Mouse (Mus musculus): Measurements from ENCODE around the gene Gucd1. TPM values are rescaled to one million over a fixed set of nuclear protein-coding genes. Genes with fewer than 3 reads are reported as not detected.

The Gucd1 gene
- total RNA-seq, 2 experiments from 2014 or later: 40.1 to 40.4 TPM

DNA sequence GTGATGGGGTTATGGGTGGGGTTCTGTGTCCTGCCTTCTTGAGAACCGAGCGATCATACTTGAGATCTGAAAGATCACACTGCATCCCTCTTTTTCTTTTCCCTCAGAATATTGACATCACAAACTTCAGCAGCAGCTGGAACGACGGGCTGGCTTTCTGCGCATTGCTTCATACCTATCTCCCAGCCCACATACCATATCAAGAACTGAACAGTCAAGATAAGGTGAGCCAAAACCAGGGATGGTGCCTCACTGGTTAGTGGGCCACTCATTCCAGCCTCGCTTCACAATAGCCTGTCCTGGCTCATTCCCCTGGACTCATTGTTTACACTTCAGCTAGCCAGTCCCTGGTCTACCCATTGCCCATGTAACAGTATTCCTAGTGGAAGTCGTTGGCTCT is 210.6 kb downstream of the Gucd1 start:
- DNase-seq (ENCODE audit: low spot score): no peak
- intact Hi-C loops (cut with DNase I): no loop called here

DNA sequence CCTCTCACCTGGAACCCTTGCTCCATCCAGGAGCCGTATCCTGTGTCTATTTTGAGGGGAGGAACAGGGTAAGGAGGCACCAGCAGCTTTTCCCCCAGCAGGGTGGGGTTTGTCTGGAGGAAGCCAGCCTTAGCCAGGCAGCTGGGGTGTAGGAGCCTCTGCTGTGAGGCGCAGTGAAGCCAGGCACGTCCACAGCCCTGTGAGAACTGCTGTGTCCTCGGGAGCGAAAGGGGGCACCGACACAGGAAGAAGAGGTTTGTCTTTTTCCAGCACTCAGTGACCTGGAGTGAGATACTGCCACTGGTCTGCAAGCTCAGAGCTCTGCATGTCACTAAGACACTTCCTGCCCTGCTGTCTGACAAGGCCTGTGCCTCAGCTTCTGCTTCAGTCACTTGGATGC is 213.4 kb downstream of the Gucd1 start:
- intact Hi-C loops (cut with DNase I): no loop called here
- DNase-seq (ENCODE audit: low spot score): no peak

DNA sequence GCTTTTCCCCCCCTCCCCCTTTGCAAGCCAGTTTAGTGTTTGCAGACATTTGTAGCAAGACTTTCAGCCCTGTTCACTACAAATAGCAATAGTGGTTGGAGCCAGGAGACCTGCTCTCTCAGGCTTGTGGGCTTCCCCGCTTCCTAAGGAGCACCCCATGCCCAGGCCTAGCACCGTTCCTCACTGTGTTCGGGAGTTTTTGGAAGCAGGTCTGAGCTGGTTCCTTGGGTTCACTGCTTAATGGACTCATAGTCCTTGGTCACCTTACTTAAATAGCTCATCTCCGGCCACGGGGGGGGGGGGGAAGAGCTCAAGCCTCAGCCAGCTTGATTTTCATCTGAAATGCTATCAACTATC is 213.7 kb downstream of the Gucd1 start:
- DNase-seq (ENCODE audit: low spot score): no peak
- intact Hi-C loops (cut with DNase I): no loop called here

DNA sequence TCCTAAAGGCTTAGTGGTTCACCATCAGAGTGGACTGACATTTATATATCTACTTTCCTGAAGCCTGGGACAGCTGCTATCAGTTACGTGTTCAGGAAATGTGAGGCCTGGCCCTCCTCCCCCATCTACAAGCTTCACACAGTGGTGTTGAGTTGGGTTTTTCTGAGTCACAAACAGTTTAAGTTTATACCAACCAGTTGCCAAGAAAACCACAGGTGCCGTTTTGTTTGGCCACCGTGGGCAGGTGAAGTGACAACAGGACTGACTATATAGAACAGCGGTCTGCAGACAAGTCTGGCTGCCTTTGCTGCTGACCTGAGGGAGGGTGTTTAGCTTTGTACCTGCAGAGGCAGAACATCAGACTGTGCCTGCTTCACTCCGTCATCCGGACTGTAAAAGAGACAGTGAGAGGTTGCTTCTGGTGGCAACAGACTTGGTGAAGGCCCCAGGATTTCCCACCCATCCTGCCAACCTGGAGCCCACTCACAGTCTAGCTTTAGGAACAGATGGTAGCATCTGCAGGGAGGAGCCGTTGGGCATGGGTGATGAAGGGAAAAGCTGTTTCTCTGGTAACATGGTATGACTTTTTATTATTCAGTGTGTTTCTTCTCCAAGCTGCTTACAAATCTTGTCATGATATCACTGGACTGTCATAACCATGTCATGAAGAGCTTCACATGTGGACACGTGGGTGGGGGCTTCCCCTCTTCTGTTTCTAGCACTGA is 214.3 kb downstream of the Gucd1 start:
- DNase-seq (ENCODE audit: low spot score): no peak
- intact Hi-C loops (cut with DNase I): no loop called here

DNA sequence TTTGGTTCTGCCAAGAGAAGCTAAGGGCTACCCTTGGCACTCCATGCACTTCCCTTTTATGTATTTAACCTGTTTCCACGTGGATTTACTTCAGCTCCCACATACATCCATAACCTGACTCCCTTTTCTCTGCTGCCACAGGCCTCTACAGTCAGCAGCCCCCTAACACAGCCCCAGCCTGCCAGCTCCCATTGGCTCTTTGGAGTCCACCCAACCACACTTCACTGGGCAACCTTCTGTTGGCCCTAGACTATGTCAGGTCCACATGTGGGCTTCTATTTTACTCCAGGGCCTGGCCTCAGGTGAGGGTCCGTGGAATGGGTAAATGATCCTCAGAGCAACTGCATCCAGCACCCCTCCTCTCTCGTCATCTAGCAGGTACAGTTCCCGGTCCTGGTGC is 215.2 kb downstream of the Gucd1 start:
- no peak for DNase-seq (ENCODE audit: low spot score)
- intact Hi-C loops (cut with DNase I): no loop called here

DNA sequence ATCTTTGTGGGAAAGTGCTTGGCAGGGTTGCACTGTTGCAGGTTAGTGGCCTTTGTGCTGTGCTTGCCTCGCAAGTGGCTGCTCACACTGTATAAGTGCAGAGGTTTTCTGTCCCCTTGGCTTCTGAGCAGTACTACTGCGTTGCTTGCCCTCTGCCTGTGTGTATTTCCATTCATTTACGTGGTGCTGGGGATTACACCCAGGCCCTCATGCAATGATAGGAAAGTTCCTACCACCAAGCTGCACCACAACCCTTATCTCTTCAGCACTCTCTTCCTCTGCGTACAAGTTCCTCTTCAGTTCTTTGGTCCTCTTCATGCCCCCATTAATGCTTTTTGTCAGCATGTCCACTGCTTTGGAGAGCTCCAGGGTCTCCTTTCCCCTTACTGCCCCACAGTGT is 215.8 kb downstream of the Gucd1 start:
- intact Hi-C loops (cut with DNase I): no loop called here
- no peak for DNase-seq (ENCODE audit: low spot score)

DNA sequence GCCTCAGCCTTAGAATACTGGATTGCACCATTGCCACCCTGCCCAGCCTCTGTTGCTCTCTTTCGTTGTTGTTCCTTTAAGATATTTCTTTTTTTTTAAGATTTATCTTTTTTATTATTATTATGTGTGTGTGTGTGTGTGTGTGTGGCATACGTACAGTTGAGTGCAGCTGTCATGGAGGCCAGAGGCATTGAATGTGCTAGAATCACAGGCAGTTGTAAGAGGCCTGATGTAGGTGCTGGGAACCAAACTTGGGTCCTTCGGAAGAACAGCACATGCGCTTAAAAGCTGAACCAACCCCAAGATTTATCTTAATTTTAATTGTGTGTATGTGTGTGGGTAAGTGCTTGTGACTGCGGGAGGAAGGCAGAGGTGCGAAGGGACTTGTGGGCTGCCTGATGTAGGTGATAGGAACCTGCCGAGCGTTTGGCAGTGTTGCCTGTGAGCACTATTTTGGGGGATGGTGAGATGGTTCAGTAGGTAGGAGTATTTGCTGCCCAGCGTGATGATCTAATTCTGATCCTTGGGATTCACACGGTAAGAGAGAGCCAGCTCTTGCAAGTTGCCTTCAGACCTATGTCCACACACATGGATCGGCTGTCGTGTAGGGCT is 216.5 kb downstream of the Gucd1 start:
- no peak for DNase-seq (ENCODE audit: low spot score)
- intact Hi-C loops (cut with DNase I): no loop called here

Other genes starting within 250 kb of the Gucd1 start
- 10 to 100 TPM in 1 of 2 experiments, 1 to 10 TPM in 1; 9.6 to 13.8 TPM for gene Adora2a, start 201.1 kb downstream of the Gucd1 start, total RNA-seq (2021)
- under 1 TPM; 0.22 to 0.70 TPM for gene Upb1, start 116.9 kb downstream of the Gucd1 start, total RNA-seq (2021)
- 10 to 100 TPM; 65.8 to 72.0 TPM for gene Snrpd3, start 421 bp downstream of the Gucd1 start, total RNA-seq (2021)
- 1 to 10 TPM in 1 of 2 experiments, under 1 TPM in 1; 0.67 to 1.6 TPM for gene Lrrc75b, start 42.4 kb upstream of the Gucd1 start, total RNA-seq (2021)
- gene Ggt1, start 43.6 kb upstream of the Gucd1 start, total RNA-seq (2021): not detected
- 1 to 10 TPM; 5.3 to 6.9 TPM for gene Ggt5, start 71.4 kb upstream of the Gucd1 start, total RNA-seq (2021)
- 1 to 10 TPM; 1.6 to 2.0 TPM for gene Susd2, start 126.0 kb upstream of the Gucd1 start, total RNA-seq (2021)
- gene Cabin1, start 246.4 kb upstream of the Gucd1 start, total RNA-seq (2021): 10 to 100 TPM; 19.6 to 22.6 TPM

All from heart, postnatal 25 days (tissue).